Mouse (Mus musculus): Measurements from ENCODE around the gene Smad3. TPM values are rescaled to one million over a fixed set of nuclear protein-coding genes. Genes with fewer than 3 reads are reported as not detected.

Smad3 gene
- polyA plus RNA-seq, 1 experiment from 2014 or later, result 9.7 TPM

DNA sequence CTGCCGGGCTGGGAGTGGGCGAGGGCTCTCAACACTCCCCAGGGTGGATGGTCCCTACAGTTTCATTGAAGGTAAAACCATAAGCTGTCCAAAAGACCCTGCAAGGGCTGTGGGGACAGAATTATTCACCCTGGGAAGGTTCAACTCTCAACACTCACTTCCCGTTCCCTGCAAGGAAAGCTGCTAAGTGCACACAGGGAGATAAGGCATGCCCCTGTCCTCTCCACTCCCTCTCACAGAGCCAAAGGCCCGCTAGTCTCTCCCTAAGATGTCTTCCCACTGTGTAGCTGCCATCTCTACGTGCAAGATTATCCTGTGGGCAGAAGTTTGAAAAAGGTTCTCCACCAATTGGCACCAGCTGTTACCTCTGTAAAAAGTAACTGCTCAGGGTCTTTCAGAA is 60.2 kb downstream of the Smad3 start:
- no peaks in the 10 kb centered on the region for H3K36me3 ChIP-seq (ENCODE audit: control insufficient read depth, insufficient read depth, low read length)
- H3K27ac ChIP-seq (ENCODE audit: low read depth, low read length), result peak overlapping the region; percentile 81
- WGBS (ENCODE audit: insufficient replicate concordance), result 17% methylated on average over 5 of the region's 5 CpGs
- no peaks in the 10 kb centered on the region for H3K27me3 ChIP-seq (ENCODE audit: control insufficient read depth, insufficient read depth, low read length)
- peak overlapping the region; percentile 58 for H3K9ac ChIP-seq (ENCODE audit: low read depth, low read length)
- no peak overlapping the region for H3K4me3 ChIP-seq (ENCODE audit: low read depth, low read length)
- no peaks in the 10 kb centered on the region for H3K9me3 ChIP-seq (replicated peaks; ENCODE audit: control insufficient read depth, low read length)
- H3K4me1 ChIP-seq (ENCODE audit: control insufficient read depth, insufficient read depth, low read length), result peaks cover 47% of the 10 kb centered on the region
- H3K4me2 ChIP-seq, result peak overlapping the region; percentile 14; the same call in 1 of the 2 replicates
- ATAC-seq (replicated peaks; ENCODE audit: insufficient number of reproducible peaks, low FRiP score, low TSS enrichment), result no peak

DNA sequence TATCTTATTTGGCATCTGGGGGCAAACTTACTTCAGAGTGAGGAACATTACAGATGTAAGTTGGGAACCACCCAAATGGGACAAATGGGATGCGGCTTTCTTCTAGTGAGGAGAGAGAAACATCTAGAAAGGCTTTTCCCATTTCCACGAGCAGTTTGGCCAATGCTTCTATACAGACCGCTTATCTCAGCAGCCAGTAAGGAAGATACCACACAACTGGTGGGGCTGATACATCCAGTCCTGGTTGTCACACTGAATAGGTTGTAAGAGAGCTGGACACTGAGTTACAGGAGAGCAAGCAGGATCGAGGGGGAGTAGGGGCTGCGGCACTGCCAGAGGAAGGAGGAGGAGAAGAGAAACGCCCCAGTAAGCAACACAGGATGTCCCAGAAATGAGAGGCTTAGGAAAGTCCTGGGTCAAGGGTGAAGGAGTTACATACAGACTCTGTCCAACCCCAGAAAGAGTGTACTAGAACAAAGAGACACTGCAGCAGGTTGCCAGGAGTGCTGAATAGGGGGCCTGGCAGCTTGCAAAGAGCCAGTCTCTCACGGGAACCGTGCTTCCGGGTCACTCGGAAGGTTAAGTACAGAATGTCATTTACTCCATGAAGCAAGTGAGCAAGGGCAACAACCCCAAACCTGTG is 61.2 kb downstream of the Smad3 start:
- WGBS (ENCODE audit: insufficient replicate concordance), result 40% methylated on average over 10 of the region's 10 CpGs
- peak overlapping the region; percentile 81 for H3K27ac ChIP-seq (ENCODE audit: low read depth, low read length)

DNA sequence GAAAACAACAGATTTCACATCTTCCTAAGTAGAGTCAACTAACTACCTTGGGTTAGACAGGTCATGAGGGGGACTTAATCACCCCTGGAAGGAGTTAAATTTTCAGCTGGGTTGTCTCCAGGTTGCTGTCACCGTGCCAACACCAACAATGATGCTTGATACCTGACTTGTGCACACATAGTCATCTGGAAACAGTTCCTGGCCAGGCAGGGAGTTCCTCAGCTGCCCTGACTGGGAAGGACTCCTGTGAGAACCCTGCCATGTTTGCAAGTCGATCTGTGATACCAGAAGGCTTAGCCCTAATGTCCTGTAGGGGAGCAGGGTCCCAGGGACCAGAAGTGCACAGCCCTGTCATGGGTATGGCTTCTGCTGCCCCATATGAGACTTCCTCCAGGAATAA is 65.8 kb downstream of the Smad3 start:
- no peak for ATAC-seq (replicated peaks; ENCODE audit: insufficient number of reproducible peaks, low FRiP score, low TSS enrichment)
- Histone ChIP-seq H3K4me1 (ENCODE audit: control insufficient read depth, insufficient read depth, low read length) (peaks cover 16% of the 10 kb centered on the region), H3K9me3 (replicated peaks; ENCODE audit: control insufficient read depth, low read length) (no peaks in the 10 kb centered on the region), H3K9ac (ENCODE audit: low read depth, low read length) (no peak overlapping the region; the same call in 1 of the 2 replicates), H3K27me3 (ENCODE audit: control insufficient read depth, insufficient read depth, low read length) (no peaks in the 10 kb centered on the region), H3K4me2 (no peak overlapping the region), H3K4me3 (ENCODE audit: low read depth, low read length) (no peak overlapping the region), H3K36me3 (ENCODE audit: control insufficient read depth, insufficient read depth, low read length) (no peaks in the 10 kb centered on the region), H3K27ac (ENCODE audit: low read depth, low read length) (0 out of 2 replicates have a peak overlapping the region, but pooled peaks have one; percentile 10)
- 57% methylated on average over 2 of the region's 2 CpGs for WGBS (ENCODE audit: insufficient replicate concordance)

More for the DNA sequence above, 61.2 kb downstream of the Smad3 start:
- Histone ChIP-seq H3K27me3 (ENCODE audit: control insufficient read depth, insufficient read depth, low read length) (no peaks in the 10 kb centered on the region), H3K36me3 (ENCODE audit: control insufficient read depth, insufficient read depth, low read length) (no peaks in the 10 kb centered on the region), H3K9me3 (replicated peaks; ENCODE audit: control insufficient read depth, low read length) (no peaks in the 10 kb centered on the region), H3K9ac (ENCODE audit: low read depth, low read length) (no peak overlapping the region), H3K4me2 (no peak overlapping the region), H3K4me3 (ENCODE audit: low read depth, low read length) (no peak overlapping the region), H3K4me1 (ENCODE audit: control insufficient read depth, insufficient read depth, low read length) (peaks cover 47% of the 10 kb centered on the region)
- no peak for ATAC-seq (replicated peaks; ENCODE audit: insufficient number of reproducible peaks, low FRiP score, low TSS enrichment)

DNA sequence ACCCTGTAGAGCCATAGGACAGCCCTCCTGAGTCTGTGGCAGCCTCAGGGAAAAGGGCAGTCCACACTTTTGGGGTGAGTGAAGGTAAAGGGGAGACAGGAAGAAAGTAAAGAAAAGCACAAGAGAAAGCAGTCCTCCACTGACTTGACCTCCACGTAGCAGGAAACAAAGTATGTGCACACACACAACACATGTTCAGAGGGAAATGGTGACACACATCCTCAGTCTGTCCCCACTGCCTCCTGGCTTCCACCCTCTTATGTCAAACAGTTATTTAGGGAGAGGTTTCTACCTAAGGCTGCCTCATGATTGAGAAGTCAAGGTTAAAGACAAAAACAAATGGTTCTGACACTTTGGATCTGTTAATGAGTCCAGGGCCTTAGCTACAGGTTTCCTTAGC is 67.3 kb downstream of the Smad3 start:
- Histone ChIP-seq H3K4me3 (ENCODE audit: low read depth, low read length) (no peak overlapping the region), H3K27ac (ENCODE audit: low read depth, low read length) (no peak overlapping the region), H3K27me3 (ENCODE audit: control insufficient read depth, insufficient read depth, low read length) (no peaks in the 10 kb centered on the region), H3K9me3 (replicated peaks; ENCODE audit: control insufficient read depth, low read length) (no peaks in the 10 kb centered on the region), H3K4me2 (no peak overlapping the region), H3K4me1 (ENCODE audit: control insufficient read depth, insufficient read depth, low read length) (peaks cover 11% of the 10 kb centered on the region), H3K9ac (ENCODE audit: low read depth, low read length) (no peak overlapping the region), H3K36me3 (ENCODE audit: control insufficient read depth, insufficient read depth, low read length) (no peaks in the 10 kb centered on the region)
- WGBS (ENCODE audit: insufficient replicate concordance), result 69% methylated on average over 1 of the region's 1 CpGs
- no peak for ATAC-seq (replicated peaks; ENCODE audit: insufficient number of reproducible peaks, low FRiP score, low TSS enrichment)

DNA sequence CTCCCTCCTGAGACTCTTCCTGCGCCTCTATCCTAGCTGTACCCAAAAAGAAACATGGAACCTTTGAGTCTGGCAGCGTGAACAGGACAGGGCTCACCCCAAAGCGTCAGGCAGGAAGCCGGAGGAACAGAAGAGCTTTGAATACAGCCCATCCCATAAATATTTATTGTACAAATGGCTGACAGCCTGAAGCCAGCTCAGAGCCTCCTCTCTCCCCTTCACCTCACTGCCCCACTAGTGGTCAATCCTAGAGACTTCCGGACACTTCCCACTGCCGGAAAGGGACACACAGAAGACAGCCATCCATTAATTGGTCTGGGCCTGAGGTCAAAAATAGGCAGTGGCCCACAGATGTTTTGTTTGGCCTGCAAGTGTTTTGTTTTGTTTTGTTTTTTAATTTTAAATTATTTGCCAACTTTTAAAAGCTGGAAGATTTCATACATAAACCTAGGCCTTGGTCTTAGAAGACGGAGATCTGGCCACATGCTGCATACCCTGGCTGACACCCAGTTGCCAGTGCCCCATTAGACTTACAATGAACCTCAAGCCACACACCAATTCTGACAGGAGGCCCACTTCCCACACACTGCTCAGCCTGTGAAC is 70.3 kb downstream of the Smad3 start:
- ATAC-seq (replicated peaks; ENCODE audit: insufficient number of reproducible peaks, low FRiP score, low TSS enrichment), result no peak
- Histone ChIP-seq H3K4me3 (ENCODE audit: low read depth, low read length) (no peak overlapping the region), H3K4me2 (no peak overlapping the region), H3K27ac (ENCODE audit: low read depth, low read length) (peak overlapping the region; percentile 32; the same call in 1 of the 2 replicates), H3K27me3 (ENCODE audit: control insufficient read depth, insufficient read depth, low read length) (no peaks in the 10 kb centered on the region), H3K4me1 (ENCODE audit: control insufficient read depth, insufficient read depth, low read length) (peaks cover 17% of the 10 kb centered on the region), H3K36me3 (ENCODE audit: control insufficient read depth, insufficient read depth, low read length) (no peaks in the 10 kb centered on the region), H3K9ac (ENCODE audit: low read depth, low read length) (peak overlapping the region; percentile 22; the same call in 1 of the 2 replicates), H3K9me3 (replicated peaks; ENCODE audit: control insufficient read depth, low read length) (no peaks in the 10 kb centered on the region)
- WGBS (ENCODE audit: insufficient replicate concordance), result 85% methylated on average over 7 of the region's 7 CpGs

DNA sequence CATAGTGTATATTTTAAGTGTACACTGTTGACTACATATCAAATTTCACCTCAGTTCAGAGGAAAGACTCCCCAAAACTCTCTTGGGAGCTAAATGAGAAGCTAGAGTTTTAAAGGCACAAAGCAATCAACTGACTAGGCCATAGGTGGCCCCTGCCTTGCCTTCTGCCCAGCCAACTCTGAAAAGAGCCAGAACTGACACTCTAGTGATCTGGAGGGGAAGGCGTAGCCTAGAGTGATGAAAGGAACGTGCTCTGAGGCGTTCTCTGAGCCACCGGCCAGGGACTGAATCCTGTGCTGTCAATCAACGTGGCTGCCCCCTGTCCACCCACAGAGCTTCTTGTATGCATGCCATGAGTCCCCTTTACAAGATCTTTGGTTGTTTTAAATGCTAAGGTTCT is 72.4 kb downstream of the Smad3 start:
- Histone ChIP-seq H3K4me1 (ENCODE audit: control insufficient read depth, insufficient read depth, low read length) (peaks cover 14% of the 10 kb centered on the region), H3K27me3 (ENCODE audit: control insufficient read depth, insufficient read depth, low read length) (no peaks in the 10 kb centered on the region), H3K36me3 (ENCODE audit: control insufficient read depth, insufficient read depth, low read length) (no peaks in the 10 kb centered on the region), H3K4me2 (no peak overlapping the region), H3K9ac (ENCODE audit: low read depth, low read length) (no peak overlapping the region), H3K9me3 (replicated peaks; ENCODE audit: control insufficient read depth, low read length) (no peaks in the 10 kb centered on the region), H3K4me3 (ENCODE audit: low read depth, low read length) (no peak overlapping the region), H3K27ac (ENCODE audit: low read depth, low read length) (0 out of 2 replicates have a peak overlapping the region, but pooled peaks have one; percentile 22)
- no peak for ATAC-seq (replicated peaks; ENCODE audit: insufficient number of reproducible peaks, low FRiP score, low TSS enrichment)
- WGBS (ENCODE audit: insufficient replicate concordance), result 40% methylated on average over 5 of the region's 5 CpGs

DNA sequence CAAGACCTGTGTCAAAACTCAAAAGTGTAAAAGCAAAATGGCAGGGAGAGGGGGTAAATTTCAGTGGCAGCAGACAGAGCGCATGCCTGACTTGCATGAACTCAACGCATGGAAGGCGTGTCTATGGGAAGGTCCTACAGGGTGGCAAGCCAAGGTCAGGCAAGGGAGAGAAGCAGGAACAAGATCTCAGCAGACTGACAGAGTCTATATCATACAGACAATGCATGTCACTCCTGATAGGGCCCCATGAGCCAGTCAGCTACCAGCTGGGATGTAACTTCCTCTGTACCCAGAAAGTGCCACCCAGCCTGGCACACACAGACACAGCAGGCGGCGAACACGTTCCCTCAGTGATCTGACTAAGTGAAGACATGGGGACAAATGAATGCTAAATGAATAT is 73.5 kb downstream of the Smad3 start:
- H3K9ac ChIP-seq (ENCODE audit: low read depth, low read length), result no peak overlapping the region
- H3K4me2 ChIP-seq, result no peak overlapping the region
- H3K4me3 ChIP-seq (ENCODE audit: low read depth, low read length), result no peak overlapping the region
- no peaks in the 10 kb centered on the region for H3K36me3 ChIP-seq (ENCODE audit: control insufficient read depth, insufficient read depth, low read length)
- H3K27me3 ChIP-seq (ENCODE audit: control insufficient read depth, insufficient read depth, low read length), result no peaks in the 10 kb centered on the region
- no peak for ATAC-seq (replicated peaks; ENCODE audit: insufficient number of reproducible peaks, low FRiP score, low TSS enrichment)
- H3K4me1 ChIP-seq (ENCODE audit: control insufficient read depth, insufficient read depth, low read length), result peaks cover 14% of the 10 kb centered on the region
- 86% methylated on average over 6 of the region's 6 CpGs for WGBS (ENCODE audit: insufficient replicate concordance)
- no peaks in the 10 kb centered on the region for H3K9me3 ChIP-seq (replicated peaks; ENCODE audit: control insufficient read depth, low read length)
- H3K27ac ChIP-seq (ENCODE audit: low read depth, low read length), result no peak overlapping the region

DNA sequence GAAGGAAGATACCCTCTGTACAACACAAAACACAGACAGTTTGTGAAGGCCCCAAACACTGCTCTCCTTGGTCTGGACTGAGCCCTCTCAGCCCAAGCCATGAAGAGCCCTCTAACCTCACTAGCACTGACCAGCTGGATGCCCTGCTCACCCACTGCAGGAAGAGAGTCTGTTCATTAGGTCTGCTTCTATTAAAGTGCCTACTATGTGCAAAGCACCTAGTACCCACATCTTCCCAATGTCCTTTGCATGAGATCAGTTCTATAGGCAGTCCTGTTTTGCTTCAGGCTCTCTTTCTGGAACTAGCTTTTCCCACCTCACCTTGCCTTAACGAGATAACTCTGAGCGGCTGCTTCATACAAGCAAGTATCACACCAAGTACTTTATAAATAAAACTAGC is 74.9 kb downstream of the Smad3 start:
- H3K4me2 ChIP-seq, result no peak overlapping the region
- 74% methylated on average over 2 of the region's 2 CpGs for WGBS (ENCODE audit: insufficient replicate concordance)
- H3K36me3 ChIP-seq (ENCODE audit: control insufficient read depth, insufficient read depth, low read length), result no peaks in the 10 kb centered on the region
- H3K4me3 ChIP-seq (ENCODE audit: low read depth, low read length), result no peak overlapping the region
- no peaks in the 10 kb centered on the region for H3K9me3 ChIP-seq (replicated peaks; ENCODE audit: control insufficient read depth, low read length)
- H3K4me1 ChIP-seq (ENCODE audit: control insufficient read depth, insufficient read depth, low read length), result peaks cover 24% of the 10 kb centered on the region
- ATAC-seq (replicated peaks; ENCODE audit: insufficient number of reproducible peaks, low FRiP score, low TSS enrichment), result no peak
- no peak overlapping the region for H3K27ac ChIP-seq (ENCODE audit: low read depth, low read length)
- no peaks in the 10 kb centered on the region for H3K27me3 ChIP-seq (ENCODE audit: control insufficient read depth, insufficient read depth, low read length)
- no peak overlapping the region for H3K9ac ChIP-seq (ENCODE audit: low read depth, low read length)

DNA sequence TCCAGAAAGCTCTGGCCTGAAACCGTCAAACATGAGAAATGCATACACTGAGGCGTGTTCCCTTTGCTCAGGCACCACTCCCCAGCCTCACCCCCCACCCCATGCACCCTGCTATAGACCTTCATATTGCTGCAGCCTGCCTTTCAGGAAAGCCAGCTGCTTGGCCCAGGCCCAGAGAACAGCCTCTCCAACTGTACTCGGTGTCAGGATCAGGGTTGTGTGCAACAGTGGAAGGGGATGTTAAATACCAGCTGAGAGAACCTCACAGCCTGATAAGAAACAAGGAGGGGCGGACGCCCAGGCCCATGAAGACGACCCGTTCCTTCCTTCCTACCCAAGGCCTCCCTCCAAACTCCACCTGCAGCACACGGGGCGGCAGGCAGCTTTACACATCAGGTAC is 75.5 kb downstream of the Smad3 start:
- no peak overlapping the region for H3K27ac ChIP-seq (ENCODE audit: low read depth, low read length)
- no peak overlapping the region for H3K9ac ChIP-seq (ENCODE audit: low read depth, low read length)
- no peaks in the 10 kb centered on the region for H3K27me3 ChIP-seq (ENCODE audit: control insufficient read depth, insufficient read depth, low read length)
- ATAC-seq (replicated peaks; ENCODE audit: insufficient number of reproducible peaks, low FRiP score, low TSS enrichment), result no peak
- peaks cover 31% of the 10 kb centered on the region for H3K4me1 ChIP-seq (ENCODE audit: control insufficient read depth, insufficient read depth, low read length)
- no peak overlapping the region for H3K4me2 ChIP-seq
- H3K36me3 ChIP-seq (ENCODE audit: control insufficient read depth, insufficient read depth, low read length), result no peaks in the 10 kb centered on the region
- WGBS (ENCODE audit: insufficient replicate concordance), result 56% methylated on average over 9 of the region's 9 CpGs
- H3K9me3 ChIP-seq (replicated peaks; ENCODE audit: control insufficient read depth, low read length), result no peaks in the 10 kb centered on the region
- H3K4me3 ChIP-seq (ENCODE audit: low read depth, low read length), result no peak overlapping the region
